10 mouse cellular contexts compared by ENCODE assay signal in the genomic region with DNA sequence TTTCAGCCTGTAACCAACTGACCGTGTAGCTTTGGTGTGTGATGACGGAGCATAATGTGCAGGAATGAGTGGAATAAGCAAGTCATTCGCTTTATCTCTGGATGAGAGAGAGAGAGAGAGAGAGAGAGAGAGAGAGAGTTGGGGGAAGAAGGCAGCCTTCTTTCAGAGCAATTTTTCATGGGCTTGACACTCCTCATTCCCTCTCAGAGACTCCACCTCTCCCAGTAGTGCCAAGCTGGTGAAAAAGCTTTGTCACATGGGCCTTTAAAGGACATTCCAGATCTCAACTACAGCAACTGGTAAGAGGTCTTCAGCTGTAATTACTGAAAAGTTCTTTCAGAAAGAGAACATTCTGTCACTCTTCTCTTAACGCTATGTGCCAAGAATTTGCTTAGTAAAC. TPM values are rescaled to one million over a fixed set of nuclear protein-coding genes. Genes with fewer than 3 reads are reported as not detected.
DNase-seq lines count a peak whose midpoint lies in the region; ATAC-seq and TF ChIP-seq lines count a peak whose summit lies in the region.
"Had no signal": no experiment of that assay in that cellular context is flagged by ENCODE, and none has a peak within 500 bp of the region (broad histone marks: within the 10 kb centered on the region; RNA-seq: fewer than 3 reads in every experiment).

No protein-coding gene starts in this region.

- no peak for TF ChIP-seq CTCF in G1E (IDR thresholded peaks at IDR 0.05; ENCODE audit: low read depth, low read length)

- ATAC-seq in G1E (ENCODE audit: extremely low read depth, insufficient number of reproducible peaks, low FRiP score, poor library complexity, severe bottlenecking): peak; percentile 32; the same call in 1 of the 2 replicates
- peak; percentile 78 for ATAC-seq in liver, embryonic 13.5 days (ENCODE audit: low read depth)

- intact Hi-C loops in heart, postnatal 14 days (cut with DNase I): no loop called here

- H3K27ac ChIP-seq in liver, embryonic 13.5 days: peak overlapping the region; percentile 71
- H3K27ac ChIP-seq: limb, embryonic 15.5 days had no signal

- no peak overlapping the region for H3K4me3 ChIP-seq in G1E (ENCODE audit: low read depth, low read length)
- no peak overlapping the region for H3K4me3 ChIP-seq in liver, embryonic 13.5 days (replicated peaks)
- H3K4me3 ChIP-seq: limb, embryonic 15.5 days had no signal

- 0 out of 2 replicates have a peak overlapping the region, but pooled peaks have one; percentile 7 for H3K9ac ChIP-seq in liver, embryonic 13.5 days
- H3K9ac ChIP-seq: limb, embryonic 15.5 days had no signal

- peak overlapping the region; percentile 17; the same call in 1 of the 2 replicates for H3K4me2 ChIP-seq in liver, embryonic 13.5 days
- H3K4me2 ChIP-seq: limb, embryonic 15.5 days had no signal

- WGBS in liver, embryonic 13.5 days (ENCODE audit: insufficient replicate concordance): 44% methylated on average over 4 of the region's 4 CpGs

- H3K27me3 ChIP-seq in G1E (ENCODE audit: insufficient read depth, low read length): no peaks in the 10 kb centered on the region
- H3K27me3 ChIP-seq in liver, embryonic 13.5 days: no peaks in the 10 kb centered on the region
- H3K27me3 ChIP-seq: limb, embryonic 15.5 days had no signal

- no peaks in the 10 kb centered on the region for H3K36me3 ChIP-seq in G1E (replicated peaks)
- no peaks in the 10 kb centered on the region for H3K36me3 ChIP-seq in liver, embryonic 13.5 days
- H3K36me3 ChIP-seq: limb, embryonic 15.5 days had no signal

- H3K9me3 ChIP-seq in G1E (replicated peaks): no peaks in the 10 kb centered on the region
- H3K9me3 ChIP-seq in liver, embryonic 13.5 days (replicated peaks): no peaks in the 10 kb centered on the region
- H3K9me3 ChIP-seq: limb, embryonic 15.5 days had no signal

- DNase-seq in heart, adult 18-20 months: peak; percentile 19 to 28
- no peak for DNase-seq in heart, postnatal 14 days
- DNase-seq in G1E (ENCODE audit: low spot score) (no peak), adipocyte (ENCODE audit: low spot score) (peak; percentile 82)
- DNase-seq in liver, embryonic 13.5 days: peak; percentile 15
- DNase-seq in urinary bladder, adult 2 months (ENCODE audit: low spot score): no peak
- no peak for DNase-seq in urinary bladder, postnatal 25 days (ENCODE audit: low spot score)
- DNase-seq in embryo, embryonic 10.5 days (ENCODE audit: low spot score): no peak
- DNase-seq: thymus, postnatal 14 days had no signal

- peaks cover 45% of the 10 kb centered on the region for H3K4me1 ChIP-seq in G1E (ENCODE audit: insufficient read depth, low read depth, low read length)
- H3K4me1 ChIP-seq in liver, embryonic 13.5 days (replicated peaks): peaks cover 42% of the 10 kb centered on the region
- H3K4me1 ChIP-seq: limb, embryonic 15.5 days had no signal

RNA-seq across cellular contexts. Expression of gene Prdx6, which starts 18.3 kb away (rescaled TPM):
- 100 to 1,000 TPM; 348 to 375 TPM for total RNA-seq in heart, adult 18-20 months (2021)
- total RNA-seq in heart, postnatal 14 days (2021): 100 to 1,000 TPM; 208 to 228 TPM
- total RNA-seq in G1E (2014; fragmentation: Nextera tagmentation): 255 and 275 TPM in 2 replicates
- 560 and 599 TPM in 2 replicates for total RNA-seq in G1E (2017)
- polyA plus RNA-seq in G1E (2012): 37.6 and 51.6 TPM in 2 replicates
- polyA plus RNA-seq in liver, embryonic 13.5 days (2015; fragmentation: Nextera tagmentation; extraction: Ambion mirVana): 457 and 472 TPM in 2 replicates
- 171 and 185 TPM in 2 replicates for polyA plus RNA-seq in urinary bladder, adult 2 months (2012; rRNA removed)

Comparison
In these comparisons a context has a peak if more than half of its experiments do, and no peak if none do; other contexts are left out.
1. DNase-seq: peak in heart, adult 18-20 months (2 of 2), adipocyte (single experiment) and liver, embryonic 13.5 days (single experiment); none in heart, postnatal 14 days (0 of 2), G1E (single experiment), urinary bladder, adult 2 months (single experiment), urinary bladder, postnatal 25 days (single experiment) and embryo, embryonic 10.5 days (single experiment).